Mouse (Mus musculus) intestine, embryonic 14.5 days (tissue): ENCODE results near the gene Crlf1. TPM values are rescaled to one million over a fixed set of nuclear protein-coding genes. Genes with fewer than 3 reads are reported as not detected.
A peak's percentile ranks its signal among the peaks of the same experiment; 100 is the strongest.

ENCODE experiments used
- ATAC-seq: fragments of 200-750 bp; cut with Nextera tagmentation; replicated peaks from 2 replicates; pipeline ENCODE4 v1.8.0; 2017; ENCODE audit warnings: low read depth, moderate number of reproducible peaks, moderate TSS enrichment, moderate library complexity; ENCODE audit not compliant: low FRiP score, low TSS enrichment
- DNase-seq: peaks from one replicate; pipeline ENCODE4 v3.0.0-alpha.2; 2018; ENCODE audit warnings: low spot score
- H3K27ac ChIP-seq: fragments of 300-500 bp; sonication (generic); 2 replicates; pipeline ENCODE4 v1.5.1; 2014; ENCODE audit warnings: low read depth, mild to moderate bottlenecking, control low read depth
- H3K27me3 ChIP-seq: fragments of 300-500 bp; sonication (generic); replicated peaks from 2 replicates; pipeline ENCODE4 v1.6.1; 2014; ENCODE audit warnings: low read length, control low read depth; ENCODE audit not compliant: control insufficient read depth, insufficient read depth
- H3K36me3 ChIP-seq: fragments of 300-500 bp; sonication (generic); 2 replicates; pipeline ENCODE4 v1.6.1; 2014; ENCODE audit warnings: low read length, control low read depth; ENCODE audit not compliant: control insufficient read depth, insufficient read depth
- H3K4me1 ChIP-seq: fragments of 300-500 bp; sonication (generic); replicated peaks from 2 replicates; pipeline ENCODE4 v1.6.1; 2014; ENCODE audit warnings: low read length, control low read depth, mixed read lengths; ENCODE audit not compliant: control insufficient read depth, insufficient read depth
- H3K4me2 ChIP-seq: fragments of 300-500 bp; sonication (generic); 2 replicates; pipeline ENCODE4 v1.6.1; 2014; ENCODE audit warnings: low read length
- H3K4me3 ChIP-seq: fragments of 300-500 bp; sonication (generic); 2 replicates; pipeline ENCODE4 v1.5.1; 2014; ENCODE audit warnings: low read depth, low read length, control low read depth, mixed read lengths
- H3K9ac ChIP-seq: fragments of 300-500 bp; sonication (generic); 2 replicates; pipeline ENCODE4 v1.6.1; 2014; ENCODE audit warnings: mild to moderate bottlenecking, low read length
- H3K9me3 ChIP-seq: fragments of 300-500 bp; sonication (generic); 2 replicates; pipeline ENCODE4 v1.6.1; 2016; ENCODE audit warnings: low read length, control low read depth; ENCODE audit not compliant: control insufficient read depth
- WGBS: fragments of 180-500 bp; shearing (Covaris S2); extraction: QIAGEN DNeasy Blood & Tissue Kit; methylation state at CpG from one replicate; pipeline ENCODE4 v1.1.7; 2014; 5-methylcytosine and 5-hydroxymethylcytosine counted together
- polyA plus RNA-seq: library from polyadenylated mRNA; unstranded; fragments of >200 nt; fragmentation: Nextera tagmentation; extraction: Ambion mirVana; gene quantifications from 2 replicates; pipeline ENCODE4 v1.2.1, GENCODE M21; 2014

Gene Crlf1
- polyA plus RNA-seq, 1 experiment from 2014 or later, result 1.4 TPM

GRCm38 (mm10) chr8:70466305-70466704 lies 26.7 kb upstream of the Crlf1 start:
- WGBS, result 89% methylated on average over 4 of the region's 4 CpGs

GRCm38 (mm10) chr8:70466771-70467170 lies 26.2 kb upstream of the Crlf1 start:
- Histone ChIP-seq H3K4me3 (no peak overlapping the region), H3K9me3 (no peaks in the 10 kb centered on the region), H3K27ac (no peak overlapping the region), H3K36me3 (peaks cover 6% of the 10 kb centered on the region; the same call in 1 of the 2 replicates), H3K9ac (no peak overlapping the region), H3K4me2 (no peak overlapping the region), H3K27me3 (no peaks in the 10 kb centered on the region), H3K4me1 (0 out of 2 replicates have a peak, but pooled peaks cover 4% of the 10 kb centered on the region)
- DNase-seq (no peak), ATAC-seq (no peak)
- WGBS, result 53% methylated on average over 11 of the region's 11 CpGs

More at GRCm38 (mm10) chr8:70466305-70466704, 26.7 kb upstream of the Crlf1 start:
- Histone ChIP-seq H3K9ac (no peak overlapping the region), H3K4me1 (0 out of 2 replicates have a peak, but pooled peaks cover 4% of the 10 kb centered on the region), H3K9me3 (no peaks in the 10 kb centered on the region), H3K4me3 (no peak overlapping the region), H3K27ac (no peak overlapping the region), H3K27me3 (no peaks in the 10 kb centered on the region), H3K36me3 (peaks cover 6% of the 10 kb centered on the region; the same call in 1 of the 2 replicates), H3K4me2 (no peak overlapping the region)
- DNase-seq, result no peak
- ATAC-seq, result no peak

- no peak for ATAC-seq
- WGBS, result 63% methylated on average over 5 of the region's 5 CpGs
- Histone ChIP-seq H3K4me1 (0 out of 2 replicates have a peak, but pooled peaks cover 4% of the 10 kb centered on the region), H3K9ac (no peak overlapping the region), H3K9me3 (no peaks in the 10 kb centered on the region), H3K36me3 (peaks cover 6% of the 10 kb centered on the region; the same call in 1 of the 2 replicates), H3K27ac (no peak overlapping the region), H3K27me3 (no peaks in the 10 kb centered on the region), H3K4me3 (no peak overlapping the region), H3K4me2 (no peak overlapping the region)
- no peak for DNase-seq
These were observed 25.7 kb upstream of the Crlf1 start for GRCm38 (mm10) chr8:70467229-70467725.

GRCm38 (mm10) chr8:70467907-70468306 lies 25.1 kb upstream of the Crlf1 start:
- Histone ChIP-seq H3K9me3 (no peaks in the 10 kb centered on the region), H3K4me3 (no peak overlapping the region), H3K27me3 (no peaks in the 10 kb centered on the region), H3K27ac (no peak overlapping the region), H3K4me2 (no peak overlapping the region), H3K36me3 (peaks cover 6% of the 10 kb centered on the region; the same call in 1 of the 2 replicates), H3K4me1 (0 out of 2 replicates have a peak, but pooled peaks cover 4% of the 10 kb centered on the region), H3K9ac (no peak overlapping the region)
- no peak for DNase-seq
- WGBS, result 58% methylated on average over 1 of the region's 1 CpGs
- no peak for ATAC-seq

GRCm38 (mm10) chr8:70468733-70469132 lies 24.2 kb upstream of the Crlf1 start:
- peaks cover 6% of the 10 kb centered on the region; the same call in 1 of the 2 replicates for H3K36me3 ChIP-seq
- no peaks in the 10 kb centered on the region for H3K9me3 ChIP-seq
- H3K4me1 ChIP-seq, result 0 out of 2 replicates have a peak, but pooled peaks cover 4% of the 10 kb centered on the region
- no peak for ATAC-seq
- 91% methylated on average over 4 of the region's 4 CpGs for WGBS
- no peak overlapping the region for H3K4me2 ChIP-seq
- no peaks in the 10 kb centered on the region for H3K27me3 ChIP-seq
- H3K9ac ChIP-seq, result no peak overlapping the region
- no peak overlapping the region for H3K27ac ChIP-seq
- DNase-seq, result no peak
- H3K4me3 ChIP-seq, result no peak overlapping the region

- no peaks in the 10 kb centered on the region for H3K9me3 ChIP-seq
- no peak overlapping the region for H3K4me2 ChIP-seq
- no peaks in the 10 kb centered on the region for H3K27me3 ChIP-seq
- no peak overlapping the region for H3K27ac ChIP-seq
- H3K4me1 ChIP-seq, result 0 out of 2 replicates have a peak, but pooled peaks cover 4% of the 10 kb centered on the region
- peaks cover 6% of the 10 kb centered on the region; the same call in 1 of the 2 replicates for H3K36me3 ChIP-seq
- no peak overlapping the region for H3K4me3 ChIP-seq
- H3K9ac ChIP-seq, result no peak overlapping the region
- DNase-seq, result no peak
- ATAC-seq, result peak; percentile 53
- WGBS, result 56% methylated on average over 10 of the region's 10 CpGs
These were observed 23.6 kb upstream of the Crlf1 start for GRCm38 (mm10) chr8:70469295-70469916.

- no peak overlapping the region for H3K9ac ChIP-seq
- WGBS, result 73% methylated on average over 2 of the region's 2 CpGs
- H3K9me3 ChIP-seq, result no peaks in the 10 kb centered on the region
- no peak for DNase-seq
- H3K4me1 ChIP-seq, result 0 out of 2 replicates have a peak, but pooled peaks cover 4% of the 10 kb centered on the region
- H3K27ac ChIP-seq, result no peak overlapping the region
- H3K36me3 ChIP-seq, result peaks cover 6% of the 10 kb centered on the region; the same call in 1 of the 2 replicates
- no peak for ATAC-seq
- H3K4me2 ChIP-seq, result no peak overlapping the region
- H3K4me3 ChIP-seq, result no peak overlapping the region
- H3K27me3 ChIP-seq, result no peaks in the 10 kb centered on the region
These were observed 23.0 kb upstream of the Crlf1 start for GRCm38 (mm10) chr8:70469938-70470337.

- 97% methylated on average over 7 of the region's 7 CpGs for WGBS
- Histone ChIP-seq H3K9ac (no peak overlapping the region), H3K4me3 (no peak overlapping the region), H3K27me3 (no peaks in the 10 kb centered on the region), H3K4me1 (peaks cover 10% of the 10 kb centered on the region), H3K36me3 (no peaks in the 10 kb centered on the region), H3K4me2 (no peak overlapping the region), H3K27ac (no peak overlapping the region), H3K9me3 (no peaks in the 10 kb centered on the region)
- no peak for ATAC-seq
- no peak for DNase-seq
These were observed 21.1 kb upstream of the Crlf1 start for GRCm38 (mm10) chr8:70471856-70472255.
